Mouse (Mus musculus): ENCODE data around the gene Pitpnm3. TPM values are rescaled to one million over a fixed set of nuclear protein-coding genes. Genes with fewer than 3 reads are reported as not detected.

The Pitpnm3 gene
- polyA plus RNA-seq, 1 experiment from 2014 or later: 0.50 TPM

- 53% methylated on average over 4 of the region's 4 CpGs for WGBS
- Histone ChIP-seq H3K4me3 (replicated peaks) (no peak overlapping the region), H3K36me3 (no peaks in the 10 kb centered on the region), H3K4me1 (replicated peaks) (no peaks in the 10 kb centered on the region), H3K27me3 (replicated peaks) (no peaks in the 10 kb centered on the region), H3K27ac (no peak overlapping the region), H3K4me2 (replicated peaks) (no peak overlapping the region), H3K9ac (no peak overlapping the region), H3K9me3 (no peaks in the 10 kb centered on the region)
- ATAC-seq: no peak
Observed at GRCm38 (mm10) chr11:72078647-72079046, 56.9 kb downstream of the Pitpnm3 start.

- no peak for ATAC-seq
- H3K4me2 ChIP-seq (replicated peaks): no peak overlapping the region
- H3K4me3 ChIP-seq (replicated peaks): no peak overlapping the region
- no peak overlapping the region for H3K9ac ChIP-seq
- H3K27me3 ChIP-seq (replicated peaks): no peaks in the 10 kb centered on the region
- 44% methylated on average over 3 of the region's 3 CpGs for WGBS
- no peaks in the 10 kb centered on the region for H3K36me3 ChIP-seq
- no peak overlapping the region for H3K27ac ChIP-seq
- no peaks in the 10 kb centered on the region for H3K9me3 ChIP-seq
- H3K4me1 ChIP-seq (replicated peaks): no peaks in the 10 kb centered on the region
Observed at GRCm38 (mm10) chr11:72078056-72078455, 57.5 kb downstream of the Pitpnm3 start.

GRCm38 (mm10) chr11:72074230-72074629 is 61.3 kb downstream of the Pitpnm3 start:
- no peak for ATAC-seq
- Histone ChIP-seq H3K4me2 (replicated peaks) (no peak overlapping the region), H3K27me3 (replicated peaks) (no peaks in the 10 kb centered on the region)

GRCm38 (mm10) chr11:72072331-72072905 is 63.2 kb downstream of the Pitpnm3 start:
- Histone ChIP-seq H3K4me1 (replicated peaks) (no peaks in the 10 kb centered on the region), H3K4me3 (replicated peaks) (no peak overlapping the region), H3K9me3 (no peaks in the 10 kb centered on the region), H3K36me3 (no peaks in the 10 kb centered on the region), H3K27ac (no peak overlapping the region), H3K27me3 (replicated peaks) (no peaks in the 10 kb centered on the region), H3K4me2 (replicated peaks) (no peak overlapping the region), H3K9ac (no peak overlapping the region)
- no peak for ATAC-seq
- whole genome bisulfite sequencing: 35% methylated on average over 6 of the region's 6 CpGs

More at GRCm38 (mm10) chr11:72074230-72074629, 61.3 kb downstream of the Pitpnm3 start:
- Histone ChIP-seq H3K36me3 (no peaks in the 10 kb centered on the region), H3K9ac (no peak overlapping the region), H3K4me3 (replicated peaks) (no peak overlapping the region), H3K27ac (no peak overlapping the region), H3K9me3 (no peaks in the 10 kb centered on the region), H3K4me1 (replicated peaks) (no peaks in the 10 kb centered on the region)
- WGBS: 75% methylated on average over 13 of the region's 13 CpGs

GRCm38 (mm10) chr11:72070733-72071132 is 64.8 kb downstream of the Pitpnm3 start:
- H3K36me3 ChIP-seq: no peaks in the 10 kb centered on the region
- no peaks in the 10 kb centered on the region for H3K4me1 ChIP-seq (replicated peaks)
- 80% methylated on average over 9 of the region's 9 CpGs for WGBS
- no peak overlapping the region for H3K4me2 ChIP-seq (replicated peaks)
- H3K4me3 ChIP-seq (replicated peaks): no peak overlapping the region
- no peak for ATAC-seq
- no peaks in the 10 kb centered on the region for H3K27me3 ChIP-seq (replicated peaks)
- no peak overlapping the region for H3K9ac ChIP-seq
- no peak overlapping the region for H3K27ac ChIP-seq
- H3K9me3 ChIP-seq: no peaks in the 10 kb centered on the region

- ATAC-seq: no peak
- no peaks in the 10 kb centered on the region for H3K27me3 ChIP-seq (replicated peaks)
- H3K27ac ChIP-seq: no peak overlapping the region
- no peak overlapping the region for H3K9ac ChIP-seq
- no peaks in the 10 kb centered on the region for H3K4me1 ChIP-seq (replicated peaks)
- WGBS: 67% methylated on average over 7 of the region's 7 CpGs
- H3K9me3 ChIP-seq: no peaks in the 10 kb centered on the region
- no peak overlapping the region for H3K4me3 ChIP-seq (replicated peaks)
- H3K36me3 ChIP-seq: no peaks in the 10 kb centered on the region
- H3K4me2 ChIP-seq (replicated peaks): no peak overlapping the region
Observed at GRCm38 (mm10) chr11:72068026-72068425, 67.6 kb downstream of the Pitpnm3 start.

- Histone ChIP-seq H3K27me3 (replicated peaks) (no peaks in the 10 kb centered on the region), H3K27ac (no peak overlapping the region), H3K4me2 (replicated peaks) (no peak overlapping the region), H3K9ac (no peak overlapping the region), H3K9me3 (no peaks in the 10 kb centered on the region), H3K4me1 (replicated peaks) (no peaks in the 10 kb centered on the region), H3K4me3 (replicated peaks) (no peak overlapping the region), H3K36me3 (no peaks in the 10 kb centered on the region)
- WGBS: 67% methylated on average over 5 of the region's 5 CpGs
- ATAC-seq: no peak
Observed at GRCm38 (mm10) chr11:72067326-72067725, 68.3 kb downstream of the Pitpnm3 start.

GRCm38 (mm10) chr11:72066330-72066729 is 69.2 kb downstream of the Pitpnm3 start:
- Histone ChIP-seq H3K4me3 (replicated peaks) (no peak overlapping the region), H3K9ac (no peak overlapping the region), H3K4me1 (replicated peaks) (no peaks in the 10 kb centered on the region), H3K36me3 (no peaks in the 10 kb centered on the region), H3K27ac (no peak overlapping the region), H3K4me2 (replicated peaks) (no peak overlapping the region), H3K9me3 (no peaks in the 10 kb centered on the region), H3K27me3 (replicated peaks) (no peaks in the 10 kb centered on the region)
- ATAC-seq: no peak
- 43% methylated on average over 6 of the region's 6 CpGs for WGBS

GRCm38 (mm10) chr11:72065103-72065502 is 70.5 kb downstream of the Pitpnm3 start:
- Histone ChIP-seq H3K4me1 (replicated peaks) (no peaks in the 10 kb centered on the region), H3K4me2 (replicated peaks) (no peak overlapping the region), H3K27me3 (replicated peaks) (no peaks in the 10 kb centered on the region), H3K27ac (no peak overlapping the region), H3K9me3 (no peaks in the 10 kb centered on the region), H3K4me3 (replicated peaks) (no peak overlapping the region), H3K9ac (no peak overlapping the region), H3K36me3 (no peaks in the 10 kb centered on the region)
- ATAC-seq: no peak
- 88% methylated on average over 8 of the region's 8 CpGs for WGBS

GRCm38 (mm10) chr11:72064414-72064813 is 71.2 kb downstream of the Pitpnm3 start:
- 73% methylated on average over 6 of the region's 6 CpGs for WGBS
- H3K9me3 ChIP-seq: no peaks in the 10 kb centered on the region
- H3K4me2 ChIP-seq (replicated peaks): no peak overlapping the region
- H3K36me3 ChIP-seq: no peaks in the 10 kb centered on the region
- no peaks in the 10 kb centered on the region for H3K27me3 ChIP-seq (replicated peaks)
- no peak overlapping the region for H3K4me3 ChIP-seq (replicated peaks)
- no peak for ATAC-seq
- H3K9ac ChIP-seq: no peak overlapping the region
- no peaks in the 10 kb centered on the region for H3K4me1 ChIP-seq (replicated peaks)
- no peak overlapping the region for H3K27ac ChIP-seq

GRCm38 (mm10) chr11:72061093-72061620 is 74.4 kb downstream of the Pitpnm3 start:
- 70% methylated on average over 13 of the region's 13 CpGs for WGBS

GRCm38 (mm10) chr11:72060416-72060815 is 75.2 kb downstream of the Pitpnm3 start:
- H3K4me3 ChIP-seq (replicated peaks): no peak overlapping the region
- no peak overlapping the region for H3K9ac ChIP-seq
- WGBS: 80% methylated on average over 9 of the region's 9 CpGs
- H3K27me3 ChIP-seq (replicated peaks): no peaks in the 10 kb centered on the region
- no peaks in the 10 kb centered on the region for H3K4me1 ChIP-seq (replicated peaks)
- no peak overlapping the region for H3K27ac ChIP-seq
- H3K9me3 ChIP-seq: no peaks in the 10 kb centered on the region
- H3K36me3 ChIP-seq: no peaks in the 10 kb centered on the region
- no peak overlapping the region for H3K4me2 ChIP-seq (replicated peaks)
- ATAC-seq: no peak

More at GRCm38 (mm10) chr11:72061093-72061620, 74.4 kb downstream of the Pitpnm3 start:
- H3K27ac ChIP-seq: no peak overlapping the region
- no peaks in the 10 kb centered on the region for H3K36me3 ChIP-seq
- H3K4me1 ChIP-seq (replicated peaks): no peaks in the 10 kb centered on the region
- no peak for ATAC-seq
- H3K4me3 ChIP-seq (replicated peaks): no peak overlapping the region
- no peak overlapping the region for H3K4me2 ChIP-seq (replicated peaks)
- H3K9me3 ChIP-seq: no peaks in the 10 kb centered on the region
- no peak overlapping the region for H3K9ac ChIP-seq
- H3K27me3 ChIP-seq (replicated peaks): no peaks in the 10 kb centered on the region

GRCm38 (mm10) chr11:72057166-72057565 is 78.4 kb downstream of the Pitpnm3 start:
- no peak overlapping the region for H3K4me2 ChIP-seq (replicated peaks)
- no peaks in the 10 kb centered on the region for H3K9me3 ChIP-seq
- ATAC-seq: no peak
- 73% methylated on average over 3 of the region's 3 CpGs for WGBS
- no peak overlapping the region for H3K9ac ChIP-seq
- no peak overlapping the region for H3K4me3 ChIP-seq (replicated peaks)
- H3K4me1 ChIP-seq (replicated peaks): no peaks in the 10 kb centered on the region
- no peaks in the 10 kb centered on the region for H3K36me3 ChIP-seq
- no peaks in the 10 kb centered on the region for H3K27me3 ChIP-seq (replicated peaks)
- no peak overlapping the region for H3K27ac ChIP-seq

Measured in intestine, embryonic 15.5 days (tissue).